Mouse (Mus musculus) adrenal gland, adult 18-20 months (tissue): ENCODE measurements around the gene Ifitm6. TPM values are rescaled to one million over a fixed set of nuclear protein-coding genes. Genes with fewer than 3 reads are reported as not detected.
A peak's percentile ranks its signal among the peaks of the same experiment; 100 is the strongest.
"Not testable (repeated sequence)": the region's sequence is repeated elsewhere in the genome, so short reads cannot be mapped to it uniquely, and the experiment has no call there.

Experiments
- DNase-seq, 2 experiments: peaks; one replicate each; pipeline ENCODE4 v3.0.0; 2021 to 2022; ENCODE audit warnings: low spot score in 2 of 2
- long read RNA-seq, 2 experiments: library from polyadenylated mRNA; stranded (forward); transcript quantifications; one replicate each; pipeline ENCODE4 v2.0.0; 2021
- total RNA-seq, 2 experiments: library from RNA; stranded (reverse); gene quantifications; 1 replicate in 1 of 2; 2 replicates in 1 of 2; pipeline ENCODE4 v1.2.3; 2021

The Ifitm6 gene
- total RNA-seq, result under 1 TPM; 0.64 to 0.66 TPM
- long read RNA-seq, experiment 1, result 0 reads
- long read RNA-seq, experiment 2, result 0 reads

DNA sequence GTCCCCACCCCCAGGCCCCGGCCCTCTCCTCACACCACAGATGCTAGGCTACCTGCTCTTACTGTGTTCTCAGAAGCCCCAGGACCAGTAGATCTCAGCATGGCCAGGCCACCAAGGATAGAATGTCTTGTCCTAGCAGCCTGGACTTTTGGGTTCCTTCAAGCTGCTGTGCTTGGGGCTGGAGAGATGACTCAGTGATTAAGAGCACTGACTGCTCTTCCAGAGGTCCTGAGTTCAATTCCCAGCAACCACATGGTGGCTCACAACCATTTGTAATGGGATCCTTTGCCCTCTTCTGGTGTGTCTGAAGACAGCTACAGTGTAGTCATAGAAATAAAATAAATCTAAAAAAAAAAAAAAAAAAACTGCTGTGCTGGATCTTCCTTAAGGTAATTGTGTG is at the start of gene Ifitm6:
Gene Ifitm6, minus strand, starts transcription at position 101 of the 400 bp plus-strand sequence.
- DNase-seq, result not testable (repeated sequence)

DNA sequence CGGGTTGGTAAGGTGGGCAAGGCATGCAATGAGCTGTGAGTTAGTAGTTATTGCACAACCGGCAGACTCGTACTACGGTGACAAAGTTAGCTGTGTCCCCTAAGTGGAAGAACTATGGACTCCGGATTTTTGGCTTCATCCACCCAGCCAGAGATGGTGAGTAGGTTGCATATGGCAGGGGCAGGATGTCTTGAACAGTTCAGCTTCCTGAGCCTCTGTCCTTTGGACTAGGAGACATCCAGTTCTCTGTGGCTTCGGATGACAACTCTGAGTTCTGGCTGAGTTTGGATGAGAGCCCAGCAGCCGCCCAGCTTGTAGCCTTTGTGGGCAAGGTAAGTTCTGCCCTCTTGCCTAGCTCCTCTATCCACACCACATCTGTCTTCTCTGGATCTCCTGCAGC is 46.9 kb upstream of the Ifitm6 start:
- DNase-seq, result no peak

DNA sequence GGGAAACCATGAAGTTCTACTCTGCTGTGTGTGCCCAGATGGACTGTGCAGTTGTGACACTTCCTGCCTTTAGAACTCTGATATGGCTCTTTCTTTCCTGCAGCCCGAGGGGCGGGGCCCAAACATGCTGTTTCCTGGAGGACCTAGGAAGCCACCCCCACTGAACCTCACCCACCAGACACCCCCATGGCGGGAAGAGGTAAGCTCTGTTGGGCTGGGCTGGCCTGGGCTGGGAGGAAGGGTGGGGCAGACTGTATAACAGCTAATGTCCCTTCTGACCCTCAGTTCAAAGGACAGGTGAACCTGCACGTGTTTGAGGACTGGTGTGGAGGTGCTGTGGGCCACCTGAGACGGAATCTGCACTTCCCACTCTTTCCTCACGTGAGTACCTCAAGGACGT is 46.5 kb upstream of the Ifitm6 start:
- no peak for DNase-seq

DNA sequence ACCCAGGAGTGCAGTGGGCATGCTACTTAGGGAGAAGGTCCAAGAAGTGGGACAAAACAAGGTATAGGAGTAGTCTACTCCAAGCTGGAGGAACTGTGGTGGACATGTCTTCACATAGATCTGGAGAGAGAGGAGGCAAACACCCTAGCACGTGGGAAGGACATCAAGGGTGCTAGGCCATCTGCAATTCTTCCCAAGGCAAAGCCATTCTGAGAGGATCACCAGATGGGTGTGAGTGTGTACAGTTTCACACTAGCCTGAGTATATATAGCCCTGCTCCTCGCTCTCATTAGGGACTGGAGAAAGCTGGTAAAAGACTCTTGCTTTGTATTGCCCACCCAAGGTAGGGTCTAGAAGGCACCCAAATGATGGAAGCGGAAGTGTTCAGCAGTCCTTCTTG is 45.6 kb upstream of the Ifitm6 start:
- DNase-seq, result no peak

DNA sequence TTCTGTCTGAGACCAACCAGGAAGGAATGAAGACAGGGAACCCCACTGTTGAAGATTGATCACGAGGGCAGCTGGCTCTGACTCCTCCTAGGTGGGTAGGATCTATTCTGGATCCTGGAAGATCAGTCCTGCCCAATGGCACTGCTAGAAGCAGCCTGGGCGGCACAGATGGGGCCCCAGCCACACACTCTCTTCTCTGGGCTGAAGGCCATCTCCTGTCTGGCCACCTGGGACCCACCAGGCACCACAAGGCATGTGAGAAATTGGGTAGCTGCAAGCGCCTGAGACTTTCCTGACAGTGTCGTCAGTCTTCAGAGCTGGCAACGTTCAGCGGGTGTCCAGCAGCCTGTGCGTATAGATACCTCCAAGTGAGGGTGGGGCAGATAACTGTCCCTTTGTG is 44.8 kb upstream of the Ifitm6 start:
- no peak for DNase-seq

DNA sequence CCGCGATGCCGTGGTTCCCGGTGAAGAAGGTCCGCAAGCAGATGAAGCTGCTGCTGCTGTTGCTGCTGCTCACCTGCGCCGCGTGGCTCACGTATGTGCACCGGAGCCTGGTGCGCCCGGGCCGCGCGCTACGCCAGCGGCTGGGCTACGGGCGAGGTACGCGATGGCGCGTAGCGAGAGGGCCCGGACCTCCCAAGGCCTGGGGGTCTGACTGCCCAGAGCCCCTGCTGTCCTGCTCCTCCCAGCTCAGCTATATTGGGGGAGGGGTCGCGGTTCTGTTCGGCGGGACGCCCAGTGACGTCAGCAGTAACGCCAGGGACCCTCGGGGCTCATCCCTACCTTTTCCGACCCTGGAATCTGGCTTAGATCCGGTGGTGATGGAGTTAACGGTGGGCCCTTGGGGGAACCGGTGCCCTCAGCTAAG is 43.6 kb upstream of the Ifitm6 start:
- no peak for DNase-seq

DNA sequence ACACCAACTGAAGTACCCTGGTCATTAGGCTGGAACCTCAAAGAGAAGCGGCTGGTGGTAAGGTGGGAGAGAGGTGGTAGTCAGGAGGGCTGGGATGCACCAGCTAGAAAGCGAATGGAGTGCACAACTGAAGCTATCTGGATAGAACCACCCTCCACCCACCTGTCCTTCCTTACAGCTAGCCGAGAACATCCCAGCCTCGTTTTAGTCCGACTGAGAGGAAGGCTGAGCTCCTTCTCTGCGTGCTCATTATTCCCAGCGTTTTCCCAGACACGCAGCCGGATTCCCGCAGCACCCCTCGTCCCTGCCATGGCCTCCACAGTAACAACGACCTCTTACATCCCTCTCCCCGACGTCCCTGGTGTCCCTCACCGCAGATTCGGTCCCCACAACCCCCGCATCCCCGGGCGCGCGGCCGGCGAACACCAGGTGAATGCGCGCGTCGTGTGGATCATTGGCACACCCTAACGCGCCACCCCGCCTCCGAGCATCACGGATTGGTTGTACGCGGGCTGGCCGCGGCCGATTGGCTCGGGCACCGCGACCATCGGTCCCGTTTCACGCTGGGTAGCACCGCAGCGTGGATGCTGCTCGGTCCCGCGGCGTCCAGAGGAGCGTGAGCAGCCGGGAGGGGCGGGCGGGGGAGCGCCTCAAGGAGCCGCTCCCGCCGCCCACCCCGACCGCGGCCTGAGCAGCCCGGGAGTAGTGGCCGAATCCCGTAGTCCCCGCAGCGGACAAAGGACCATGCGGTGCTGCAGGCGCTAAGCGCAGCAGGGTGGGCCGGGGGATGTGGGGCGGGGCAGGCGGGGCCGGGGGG is 42.9 kb upstream of the Ifitm6 start, which contains the start of gene B4galnt4:
Gene B4galnt4, plus strand, starts transcription at position 679 of the 817 bp plus-strand sequence.
- peak; percentile 58 to 66 for DNase-seq

DNA sequence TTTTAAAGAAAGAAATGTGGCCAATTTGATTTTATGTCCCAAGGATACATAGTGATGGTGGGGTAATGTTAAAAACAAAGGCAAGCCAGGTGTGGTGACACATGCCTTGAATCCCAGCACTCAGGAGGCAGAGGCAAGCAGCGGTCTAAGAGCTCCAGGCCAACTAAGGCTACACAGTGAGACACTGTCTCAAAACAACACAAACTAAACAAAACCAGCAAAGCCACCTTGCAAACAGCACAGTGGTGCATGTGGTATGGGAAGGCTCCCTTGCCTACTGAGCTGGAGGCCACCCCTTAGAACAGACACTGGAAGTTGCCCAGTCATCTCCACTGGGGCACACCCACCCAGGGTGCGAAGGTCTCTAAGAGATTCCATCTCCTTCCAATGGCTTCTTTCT is 42.2 kb upstream of the Ifitm6 start:
- DNase-seq, result no peak

DNA sequence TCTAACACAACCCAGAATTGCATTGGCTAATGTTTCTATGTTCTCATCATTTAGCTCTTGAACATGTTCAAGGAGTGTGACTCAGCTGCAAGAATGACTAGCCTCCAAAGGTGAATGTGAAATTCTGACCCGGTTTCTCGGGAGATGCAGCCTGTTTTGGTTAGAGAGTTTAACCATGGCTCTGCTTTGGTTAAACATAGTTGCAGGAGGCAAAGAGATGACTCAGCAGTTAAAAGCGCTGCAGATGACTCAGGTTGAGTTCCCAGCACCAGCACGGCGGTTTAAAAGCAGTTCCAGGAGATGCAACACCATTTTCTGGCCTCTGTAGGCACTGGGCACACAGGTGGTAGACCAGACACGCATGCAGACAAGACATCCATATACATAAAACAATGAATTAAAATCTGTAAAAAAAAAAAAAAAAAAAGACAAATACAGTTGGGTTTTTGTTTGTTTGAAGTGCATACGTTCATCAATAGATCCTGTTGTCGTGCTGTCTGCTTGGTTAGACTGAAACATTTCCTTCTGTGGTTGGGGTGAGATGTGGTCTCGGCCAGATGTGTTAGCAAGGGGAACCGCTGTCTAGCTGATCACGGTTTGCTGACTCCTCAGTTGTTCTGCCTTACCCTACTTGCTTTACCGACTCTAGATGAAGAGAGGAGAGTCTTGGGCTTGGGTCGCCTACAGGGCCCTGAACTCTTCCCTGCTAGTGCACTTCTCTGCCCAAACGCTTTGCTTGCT is 41.0 kb upstream of the Ifitm6 start:
- DNase-seq, result no peak

DNA sequence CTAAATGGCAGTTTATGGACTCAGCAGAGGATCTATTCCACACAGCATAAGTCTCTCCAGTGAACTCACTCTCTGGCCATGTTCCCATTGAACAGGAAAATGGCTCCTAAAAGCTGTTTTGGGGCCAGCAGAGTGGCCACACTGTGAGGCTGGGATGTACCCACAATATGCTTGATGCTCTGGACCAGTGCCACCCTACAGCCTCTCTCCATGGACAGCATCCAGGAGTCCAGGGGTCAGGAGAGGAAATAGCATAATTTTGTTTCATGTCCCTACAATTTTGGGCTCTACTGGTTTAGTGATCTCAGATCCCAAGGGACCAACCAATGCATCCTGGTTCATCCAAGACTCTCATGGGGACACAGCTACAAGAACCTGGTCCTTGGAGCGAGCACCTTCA is 39.8 kb upstream of the Ifitm6 start:
- no peak for DNase-seq

DNA sequence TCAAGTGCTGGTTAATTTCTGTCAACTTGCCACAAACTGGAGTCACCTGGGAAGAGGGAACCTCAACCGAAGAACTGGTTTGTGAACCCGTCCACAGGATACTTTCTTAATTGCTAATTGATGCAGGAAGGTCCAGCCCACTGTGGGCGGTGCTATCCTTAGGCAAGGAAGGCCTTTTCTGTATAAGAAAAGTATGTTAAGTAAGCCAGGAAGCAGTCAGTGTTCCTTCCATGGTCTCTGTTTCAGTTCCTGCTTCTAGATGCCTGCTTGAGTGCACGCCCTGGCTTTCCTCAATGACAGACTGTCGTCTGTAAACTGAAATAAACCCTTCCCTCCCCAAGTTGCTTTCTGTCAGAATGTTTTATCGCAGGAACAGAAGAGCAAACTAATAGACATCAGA is 39.3 kb upstream of the Ifitm6 start:
- DNase-seq, result no peak

DNA sequence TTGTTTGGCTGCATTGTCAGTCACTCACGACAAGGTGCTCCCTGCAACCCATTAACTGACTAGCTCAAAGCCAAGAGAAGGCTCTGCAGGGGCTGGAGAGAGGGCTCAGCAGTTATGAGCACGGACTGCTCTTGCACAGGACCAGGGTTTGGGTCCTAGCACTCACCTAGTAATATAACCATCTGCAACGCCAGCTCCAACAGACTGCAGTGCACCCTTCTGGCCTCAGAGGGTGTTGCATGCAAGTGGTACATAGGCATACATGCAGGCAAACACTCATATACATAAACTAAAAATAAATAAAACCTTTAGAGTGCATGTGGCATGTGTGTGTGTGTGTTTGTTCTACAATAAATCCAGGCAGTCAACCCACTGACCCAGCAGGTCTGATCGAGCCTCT is 38.1 kb upstream of the Ifitm6 start:
- no peak for DNase-seq

DNA sequence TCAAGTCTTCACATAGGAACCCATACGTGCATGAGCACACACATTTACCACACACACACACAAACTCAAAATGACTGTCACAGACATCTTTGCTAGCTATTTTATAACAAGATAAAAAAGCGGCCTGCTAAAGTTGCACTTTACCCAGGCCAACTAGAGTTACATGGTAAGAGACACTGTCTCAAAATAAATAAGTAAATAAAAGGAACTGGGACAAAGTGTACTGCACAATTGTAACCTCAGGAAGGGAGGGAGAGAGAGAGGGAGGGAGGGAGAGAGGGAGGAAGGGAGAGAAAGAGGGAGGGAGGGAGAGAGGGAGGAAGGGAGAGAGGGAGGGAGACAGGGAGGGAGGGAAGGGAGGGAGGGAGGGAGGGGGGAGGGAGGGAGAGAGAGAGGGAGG is 34.7 kb upstream of the Ifitm6 start:
- DNase-seq, result no peak

DNA sequence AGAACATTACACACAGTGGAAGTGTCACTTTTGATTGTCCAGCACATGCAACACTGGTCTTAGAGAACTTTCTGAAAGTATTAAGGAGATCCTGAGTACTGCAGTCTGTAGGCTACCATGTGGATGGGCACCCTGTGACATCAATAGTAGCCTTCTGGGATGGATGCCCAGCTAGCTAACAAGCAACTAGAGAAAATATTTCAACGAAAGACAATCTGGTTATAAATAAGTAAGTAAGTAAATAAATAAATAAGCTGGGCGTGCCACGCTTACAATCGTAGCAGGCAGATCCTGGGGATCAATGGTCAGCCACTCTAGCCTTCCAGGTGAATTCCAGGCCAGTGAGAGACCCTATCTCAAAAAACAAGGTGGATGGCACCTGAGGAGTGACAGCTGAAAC is 34.3 kb upstream of the Ifitm6 start:
- DNase-seq, result no peak

DNA sequence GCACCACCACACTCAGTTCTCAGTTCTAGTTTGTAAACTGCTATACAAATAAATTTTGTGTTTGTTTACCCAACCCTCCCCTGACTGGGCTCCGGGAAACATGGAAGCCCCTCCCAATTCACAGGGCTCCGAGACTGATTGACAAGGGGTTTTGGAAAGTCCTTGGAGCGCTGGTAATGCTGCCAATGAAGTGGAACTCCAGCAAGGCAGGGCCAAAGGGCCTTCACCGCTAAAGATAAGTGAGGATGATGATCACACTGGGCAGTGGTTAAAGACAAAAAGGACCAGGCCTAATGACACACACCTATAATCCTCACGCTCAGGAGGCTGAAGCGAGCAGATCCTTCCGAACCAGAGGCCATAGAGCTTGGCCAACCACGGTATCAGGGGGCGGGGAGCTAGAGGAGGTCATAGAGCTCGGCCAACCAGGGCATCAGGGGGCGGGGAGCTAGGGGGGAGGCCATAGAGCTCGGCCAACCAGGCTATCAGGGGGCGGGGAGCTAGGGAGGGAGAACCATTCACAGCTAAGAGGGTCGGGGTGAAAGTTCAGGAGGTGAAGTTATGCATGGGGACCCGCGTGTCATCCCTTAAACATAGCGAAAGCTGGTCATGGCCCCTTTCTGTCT is 33.4 kb upstream of the Ifitm6 start:
- no peak for DNase-seq

DNA sequence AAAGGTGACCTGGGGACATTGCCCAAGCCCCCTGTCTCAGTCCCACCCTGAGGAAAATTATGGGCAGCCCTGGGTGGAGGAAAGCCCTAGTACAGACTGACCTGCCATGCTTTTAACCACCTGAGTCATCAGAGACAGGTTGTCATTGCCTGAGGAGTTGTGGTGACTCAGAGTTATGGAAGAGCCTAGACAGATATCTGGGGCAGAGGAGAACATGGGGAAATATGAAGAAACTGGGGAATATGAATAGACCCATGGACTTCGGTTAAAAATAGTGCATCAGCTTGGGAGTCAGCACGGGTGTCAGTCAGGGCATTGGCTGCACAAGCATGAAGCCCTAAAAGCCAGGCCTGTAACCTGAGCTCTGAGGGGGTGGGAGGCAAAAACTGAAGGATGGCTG is 31.6 kb upstream of the Ifitm6 start:
- DNase-seq, result no peak

DNA sequence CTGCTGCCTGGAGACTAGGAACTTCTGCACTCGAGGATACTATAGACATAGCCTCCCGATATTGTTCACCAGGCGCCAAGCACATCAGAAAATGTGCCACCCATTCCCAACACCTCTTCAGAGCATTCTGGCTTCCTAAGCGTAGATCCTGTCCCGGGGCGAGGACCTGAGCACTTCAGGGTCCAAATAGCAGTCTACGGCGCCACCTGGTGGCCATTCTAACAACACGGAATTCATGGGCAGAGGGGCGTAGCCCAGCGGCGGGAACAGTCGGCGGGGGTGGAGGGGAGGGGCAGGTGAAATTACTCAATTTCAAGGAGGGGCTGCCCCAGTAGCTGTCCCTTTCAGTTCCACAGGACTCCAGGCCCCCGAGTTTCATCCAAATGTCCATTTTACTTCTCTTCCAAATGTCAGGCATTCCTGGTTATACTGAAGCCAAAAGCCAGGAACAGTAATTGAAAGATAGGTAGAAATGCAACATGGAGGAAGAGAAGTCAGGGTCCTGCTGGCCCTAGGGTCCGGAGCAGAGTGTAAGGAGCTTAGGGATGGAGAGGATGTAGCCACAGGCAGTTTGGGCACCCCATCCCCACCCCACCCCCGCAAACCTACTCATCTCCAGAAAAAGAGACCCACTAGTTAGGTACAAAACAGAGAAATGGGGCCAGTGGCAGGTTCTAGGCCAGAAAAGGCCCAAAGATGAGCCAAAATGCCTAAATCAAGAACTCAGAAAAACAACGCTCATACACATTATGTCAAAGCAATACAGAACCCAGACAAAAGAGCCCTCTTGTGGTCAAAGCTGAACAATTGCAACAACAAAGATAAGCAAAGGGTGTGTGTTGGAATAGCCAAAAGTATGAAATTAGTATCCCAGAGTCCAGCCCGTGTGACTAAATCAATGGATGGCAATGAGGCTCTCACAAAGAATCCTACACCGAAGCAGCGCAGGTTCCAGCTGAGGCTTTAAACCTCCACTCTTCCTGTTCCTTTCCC is 30.8 kb upstream of the Ifitm6 start:
- DNase-seq, result peak; percentile 92 to 95

DNA sequence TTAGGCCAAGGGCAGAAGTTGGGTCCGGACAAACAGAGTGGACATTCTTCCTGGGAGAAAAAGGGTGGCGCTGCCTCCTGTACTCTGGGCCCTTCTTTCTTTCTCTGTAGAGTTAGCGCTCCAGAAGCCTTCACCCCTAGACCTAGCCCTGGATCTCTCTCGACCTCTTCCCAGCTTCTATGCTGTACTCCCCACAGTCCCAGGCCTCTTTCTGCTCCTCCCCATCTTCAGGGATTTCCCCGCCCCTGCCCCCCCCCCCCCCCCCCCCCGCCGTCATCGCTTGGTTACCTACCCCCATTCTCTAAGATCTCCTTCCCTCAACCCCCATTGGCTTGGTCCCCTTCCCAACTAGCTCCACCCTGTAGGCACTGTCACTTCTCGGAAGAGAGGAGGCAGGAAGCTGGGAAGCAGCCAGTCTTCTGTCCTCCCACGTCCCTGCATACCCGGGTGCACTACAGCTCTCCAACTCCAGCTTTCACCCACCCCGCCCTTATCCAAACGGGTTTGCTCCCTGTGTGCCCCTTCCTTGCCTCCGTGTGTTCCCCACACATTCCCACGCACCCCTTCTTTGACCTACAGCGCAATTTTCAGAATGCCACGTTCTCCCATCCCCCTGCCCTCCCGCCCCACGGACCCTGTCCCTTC is 30.0 kb upstream of the Ifitm6 start:
- peak; percentile 49 to 63 for DNase-seq

DNA sequence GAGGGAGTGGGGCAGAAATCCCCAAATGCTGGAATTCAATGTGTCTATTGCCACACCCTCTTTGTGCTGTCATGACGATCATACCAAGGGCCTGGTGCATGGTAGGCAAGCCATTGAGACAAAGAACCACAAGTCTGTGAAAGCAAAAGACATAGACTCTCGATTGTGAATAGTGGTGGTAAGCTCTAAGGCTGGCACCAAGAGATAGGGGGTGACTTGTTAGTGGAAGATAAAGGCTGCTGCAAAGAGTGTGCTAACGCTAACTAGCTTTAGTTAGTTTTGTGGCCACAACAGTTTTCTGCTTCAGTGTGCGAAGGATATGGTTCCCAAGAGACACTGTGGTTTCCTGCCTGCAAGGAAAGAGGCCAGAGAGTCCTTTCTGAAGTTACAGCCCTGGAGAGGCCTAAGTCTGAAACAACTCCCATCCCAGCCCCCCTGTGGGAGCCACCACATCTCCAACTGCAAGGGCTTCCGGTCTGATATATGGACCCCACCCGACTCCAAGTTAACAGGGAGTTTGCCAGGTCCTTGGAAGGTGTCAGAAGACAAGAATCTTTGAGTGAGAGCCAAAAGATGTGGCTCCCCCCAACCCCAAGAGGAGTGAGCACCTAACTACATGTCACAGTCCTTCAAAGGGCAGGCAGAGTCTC is 29.3 kb upstream of the Ifitm6 start:
- no peak for DNase-seq

DNA sequence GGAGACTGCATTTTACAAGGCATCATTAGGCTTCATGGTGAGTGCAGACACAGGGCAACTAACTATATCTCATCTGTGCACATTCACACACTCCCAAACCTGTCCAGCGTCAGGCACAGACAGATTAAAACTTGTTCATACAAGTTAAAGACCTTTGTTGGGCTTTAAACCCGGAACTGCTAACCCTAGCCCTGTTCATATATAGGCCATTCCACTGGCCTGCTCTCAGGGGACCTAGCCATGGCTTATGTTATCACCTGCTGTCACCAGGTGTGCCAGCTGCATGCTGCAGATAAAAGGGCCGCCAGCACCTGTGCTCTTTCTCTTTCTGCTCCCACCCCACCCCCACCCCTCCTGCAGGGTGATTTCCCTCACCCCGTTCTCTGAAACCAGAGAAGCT is 24.8 kb upstream of the Ifitm6 start:
- DNase-seq, result no peak
